Mouse (Mus musculus) intestine, embryonic 14.5 days (tissue): ENCODE results near the gene Marcksl1. TPM values are rescaled to one million over a fixed set of nuclear protein-coding genes. Genes with fewer than 3 reads are reported as not detected.

Experiments
- ATAC-seq: fragments of 200-750 bp; cut with Nextera tagmentation; replicated peaks from 2 replicates; pipeline ENCODE4 v1.8.0; 2017; ENCODE audit warnings: low read depth, moderate number of reproducible peaks, moderate TSS enrichment, moderate library complexity; ENCODE audit not compliant: low FRiP score, low TSS enrichment
- DNase-seq: peaks from one replicate; pipeline ENCODE4 v3.0.0-alpha.2; 2018; ENCODE audit warnings: low spot score
- H3K27ac ChIP-seq: fragments of 300-500 bp; sonication (generic); 2 replicates; pipeline ENCODE4 v1.5.1; 2014; ENCODE audit warnings: low read depth, mild to moderate bottlenecking, control low read depth
- H3K27me3 ChIP-seq: fragments of 300-500 bp; sonication (generic); replicated peaks from 2 replicates; pipeline ENCODE4 v1.6.1; 2014; ENCODE audit warnings: low read length, control low read depth; ENCODE audit not compliant: control insufficient read depth, insufficient read depth
- H3K36me3 ChIP-seq: fragments of 300-500 bp; sonication (generic); 2 replicates; pipeline ENCODE4 v1.6.1; 2014; ENCODE audit warnings: low read length, control low read depth; ENCODE audit not compliant: control insufficient read depth, insufficient read depth
- H3K4me1 ChIP-seq: fragments of 300-500 bp; sonication (generic); replicated peaks from 2 replicates; pipeline ENCODE4 v1.6.1; 2014; ENCODE audit warnings: low read length, control low read depth, mixed read lengths; ENCODE audit not compliant: control insufficient read depth, insufficient read depth
- H3K4me2 ChIP-seq: fragments of 300-500 bp; sonication (generic); 2 replicates; pipeline ENCODE4 v1.6.1; 2014; ENCODE audit warnings: low read length
- H3K4me3 ChIP-seq: fragments of 300-500 bp; sonication (generic); 2 replicates; pipeline ENCODE4 v1.5.1; 2014; ENCODE audit warnings: low read depth, low read length, control low read depth, mixed read lengths
- H3K9ac ChIP-seq: fragments of 300-500 bp; sonication (generic); 2 replicates; pipeline ENCODE4 v1.6.1; 2014; ENCODE audit warnings: mild to moderate bottlenecking, low read length
- H3K9me3 ChIP-seq: fragments of 300-500 bp; sonication (generic); 2 replicates; pipeline ENCODE4 v1.6.1; 2016; ENCODE audit warnings: low read length, control low read depth; ENCODE audit not compliant: control insufficient read depth
- WGBS: fragments of 180-500 bp; shearing (Covaris S2); extraction: QIAGEN DNeasy Blood & Tissue Kit; methylation state at CpG from one replicate; pipeline ENCODE4 v1.1.7; 2014; 5-methylcytosine and 5-hydroxymethylcytosine counted together
- polyA plus RNA-seq: library from polyadenylated mRNA; unstranded; fragments of >200 nt; fragmentation: Nextera tagmentation; extraction: Ambion mirVana; gene quantifications from 2 replicates; pipeline ENCODE4 v1.2.1, GENCODE M21; 2014

Marcksl1 gene
- polyA plus RNA-seq, 1 experiment from 2014 or later: 595 TPM

- peaks cover 7% of the 10 kb centered on the region; the same call in 1 of the 2 replicates for H3K4me1 ChIP-seq
- H3K9me3 ChIP-seq: no peaks in the 10 kb centered on the region
- 58% methylated on average over 9 of the region's 10 CpGs for WGBS
- H3K9ac ChIP-seq: no peak overlapping the region
- no peak overlapping the region for H3K4me2 ChIP-seq
- no peaks in the 10 kb centered on the region for H3K36me3 ChIP-seq
- no peak for DNase-seq
- no peak for ATAC-seq
- no peak overlapping the region for H3K4me3 ChIP-seq
- H3K27me3 ChIP-seq: no peaks in the 10 kb centered on the region
- H3K27ac ChIP-seq: no peak overlapping the region
Measured at GRCm38 (mm10) chr4:129507434-129508236, 5.7 kb upstream of the Marcksl1 start.

- ATAC-seq: no peak
- Histone ChIP-seq H3K27me3 (no peaks in the 10 kb centered on the region), H3K4me1 (0 out of 2 replicates have a peak, but pooled peaks cover 7% of the 10 kb centered on the region), H3K9ac (no peak overlapping the region), H3K4me3 (no peak overlapping the region), H3K4me2 (no peak overlapping the region), H3K36me3 (no peaks in the 10 kb centered on the region), H3K27ac (no peak overlapping the region), H3K9me3 (no peaks in the 10 kb centered on the region)
- no peak for DNase-seq
- 58% methylated on average over 3 of the region's 3 CpGs for WGBS
Measured at GRCm38 (mm10) chr4:129508237-129508515, 5.2 kb upstream of the Marcksl1 start.

- Histone ChIP-seq H3K4me1 (0 out of 2 replicates have a peak, but pooled peaks cover 7% of the 10 kb centered on the region), H3K36me3 (no peaks in the 10 kb centered on the region), H3K4me2 (no peak overlapping the region), H3K9me3 (no peaks in the 10 kb centered on the region), H3K4me3 (no peak overlapping the region), H3K9ac (no peak overlapping the region), H3K27ac (no peak overlapping the region), H3K27me3 (no peaks in the 10 kb centered on the region)
- DNase-seq: no peak
- no peak for ATAC-seq
- 52% methylated on average over 15 of the region's 15 CpGs for WGBS
Measured at GRCm38 (mm10) chr4:129508834-129509600, 4.4 kb upstream of the Marcksl1 start.

GRCm38 (mm10) chr4:129509650-129510049, 3.7 kb upstream of the Marcksl1 start:
- Histone ChIP-seq H3K27me3 (no peaks in the 10 kb centered on the region), H3K27ac (no peak overlapping the region), H3K9ac (no peak overlapping the region), H3K36me3 (no peaks in the 10 kb centered on the region), H3K4me2 (no peak overlapping the region), H3K4me1 (0 out of 2 replicates have a peak, but pooled peaks cover 7% of the 10 kb centered on the region), H3K4me3 (no peak overlapping the region), H3K9me3 (no peaks in the 10 kb centered on the region)
- ATAC-seq (no peak), DNase-seq (no peak)
- WGBS: 67% methylated on average over 3 of the region's 3 CpGs

- WGBS: 67% methylated on average over 6 of the region's 6 CpGs
- Histone ChIP-seq H3K4me2 (no peak overlapping the region), H3K36me3 (0 out of 2 replicates have a peak, but pooled peaks cover 9% of the 10 kb centered on the region), H3K9me3 (no peaks in the 10 kb centered on the region), H3K4me3 (no peak overlapping the region), H3K27me3 (no peaks in the 10 kb centered on the region), H3K4me1 (0 out of 2 replicates have a peak, but pooled peaks cover 14% of the 10 kb centered on the region), H3K9ac (no peak overlapping the region), H3K27ac (peak overlapping the region; percentile 6; the same call in 1 of the 2 replicates)
- ATAC-seq (no peak), DNase-seq (no peak)
Measured at GRCm38 (mm10) chr4:129510723-129511412, 2.5 kb upstream of the Marcksl1 start.

GRCm38 (mm10) chr4:129511413-129512096, 1.8 kb upstream of the Marcksl1 start:
- Histone ChIP-seq H3K9ac (no peak overlapping the region), H3K36me3 (peaks cover 13% of the 10 kb centered on the region; the same call in 1 of the 2 replicates), H3K4me2 (no peak overlapping the region), H3K4me1 (0 out of 2 replicates have a peak, but pooled peaks cover 15% of the 10 kb centered on the region), H3K27ac (no peak overlapping the region; the same call in 1 of the 2 replicates), H3K9me3 (no peaks in the 10 kb centered on the region), H3K4me3 (no peak overlapping the region), H3K27me3 (no peaks in the 10 kb centered on the region)
- no peak for DNase-seq
- 49% methylated on average over 6 of the region's 6 CpGs for WGBS
- no peak for ATAC-seq

GRCm38 (mm10) chr4:129513891-129514290, 510 bp downstream of the Marcksl1 start:
- Histone ChIP-seq H3K4me2 (peak overlapping the region; percentile 59), H3K27me3 (no peaks in the 10 kb centered on the region), H3K4me1 (0 out of 2 replicates have a peak, but pooled peaks cover 13% of the 10 kb centered on the region), H3K4me3 (peak overlapping the region; percentile 80), H3K9ac (peak overlapping the region; percentile 99), H3K27ac (peak overlapping the region; percentile 95), H3K36me3 (peaks cover 36% of the 10 kb centered on the region), H3K9me3 (no peaks in the 10 kb centered on the region)
- no peak for DNase-seq
- ATAC-seq: peak; percentile 32; the same call in 1 of the 2 replicates
- WGBS: 1% methylated on average over 39 of the region's 57 CpGs
